Mouse (Mus musculus): ENCODE results near the gene Rtf1. TPM values are rescaled to one million over a fixed set of nuclear protein-coding genes. Genes with fewer than 3 reads are reported as not detected.

Rtf1 gene
- total RNA-seq, 2 experiments from 2014 or later, result 20.4 to 21.7 TPM

DNA sequence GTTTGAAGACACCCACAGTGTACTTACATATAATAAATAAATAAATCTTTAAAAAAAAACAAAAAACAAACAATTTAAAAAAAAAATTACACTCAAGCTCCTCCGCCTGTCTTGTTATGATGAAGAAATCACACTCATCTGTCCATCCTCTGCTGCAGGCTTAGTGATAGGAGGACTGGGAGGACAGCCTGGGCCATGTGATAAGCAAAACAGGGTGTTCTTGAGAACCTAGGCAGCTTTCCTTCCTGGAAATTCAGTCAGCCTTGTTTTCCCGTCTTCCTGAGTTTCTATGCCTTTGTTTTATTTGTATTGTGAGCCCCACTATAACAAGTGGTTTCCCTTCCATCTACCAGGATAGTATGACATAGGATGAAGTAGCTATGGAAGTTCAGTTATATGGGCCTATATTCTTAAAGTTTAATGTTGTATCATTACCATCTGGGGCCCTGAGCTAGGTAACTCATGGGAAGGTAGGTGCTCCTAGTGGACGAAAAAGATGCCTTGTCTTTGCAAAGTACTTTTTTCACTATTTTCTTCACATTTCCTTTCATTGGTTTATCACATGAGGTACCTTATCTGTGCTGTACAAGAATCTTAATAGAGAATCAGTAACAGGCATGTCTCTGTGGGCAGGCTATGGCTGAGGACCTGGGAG is 53.0 kb downstream of the Rtf1 start:
- intact Hi-C loops (cut with DNase I), result no loop called here
- DNase-seq, result no peak

DNA sequence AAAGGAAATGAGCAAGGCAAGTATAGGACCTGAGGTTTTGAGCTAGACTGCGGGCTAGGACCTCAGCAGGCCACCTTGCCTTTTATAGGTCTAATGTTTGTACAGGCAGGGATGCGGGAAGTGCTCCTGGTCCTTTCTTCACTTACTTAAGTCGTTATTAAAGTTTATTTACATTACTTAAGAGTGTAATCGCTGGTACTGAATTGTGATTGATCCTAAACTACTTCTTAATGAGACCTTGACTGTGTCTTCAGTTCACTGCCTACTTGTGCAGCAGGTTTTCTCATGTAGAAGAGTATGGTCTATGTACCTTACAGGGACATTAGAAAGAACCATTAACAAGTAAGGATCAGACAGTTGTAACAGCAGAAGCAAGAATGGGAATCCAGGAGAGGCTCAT is 55.9 kb downstream of the Rtf1 start:
- DNase-seq, result no peak
- intact Hi-C loops (cut with DNase I), result no loop called here

DNA sequence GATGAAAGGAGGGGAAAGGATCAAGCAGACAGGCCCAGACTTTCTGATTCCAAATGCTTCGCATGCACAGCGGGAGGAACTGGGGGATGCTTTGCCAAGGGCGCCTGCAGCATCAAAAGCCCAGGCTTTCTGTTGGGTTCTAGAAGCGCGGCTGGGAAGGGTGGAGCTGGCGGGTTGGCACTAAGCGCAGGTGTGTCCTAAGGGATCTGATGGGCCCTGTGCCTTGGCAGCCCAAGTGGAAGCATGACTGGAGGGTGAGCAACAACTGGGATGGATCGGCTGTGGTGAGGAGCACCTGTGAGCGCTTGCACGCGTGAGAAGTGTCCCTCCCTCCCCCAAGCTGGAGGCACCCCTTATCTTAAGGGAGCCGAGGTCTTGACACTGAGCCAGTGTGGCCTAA is 62.3 kb downstream of the Rtf1 start:
- intact Hi-C loops (cut with DNase I), result no loop called here
- DNase-seq, result no peak

DNA sequence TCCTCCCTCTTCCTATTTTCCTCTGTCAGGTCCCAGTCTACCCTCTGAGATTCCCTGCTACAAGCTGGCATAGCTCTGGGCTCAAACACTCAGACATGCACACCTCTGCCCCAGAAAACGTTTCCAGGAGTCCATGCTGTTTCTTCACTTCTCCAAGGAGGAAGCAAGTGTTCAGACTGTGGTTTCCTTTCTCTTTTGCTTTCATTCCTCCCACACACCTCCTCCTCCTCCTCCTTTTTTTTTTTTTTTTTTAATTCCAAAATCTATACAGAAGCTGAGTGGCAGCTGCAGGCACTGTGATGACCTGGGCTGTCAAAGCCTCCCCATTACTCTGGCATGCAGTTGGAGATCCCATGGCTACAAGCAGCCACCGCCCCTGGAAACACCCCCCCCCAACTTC is 65.7 kb downstream of the Rtf1 start:
- no peak for DNase-seq
- intact Hi-C loops (cut with DNase I), result no loop called here

DNA sequence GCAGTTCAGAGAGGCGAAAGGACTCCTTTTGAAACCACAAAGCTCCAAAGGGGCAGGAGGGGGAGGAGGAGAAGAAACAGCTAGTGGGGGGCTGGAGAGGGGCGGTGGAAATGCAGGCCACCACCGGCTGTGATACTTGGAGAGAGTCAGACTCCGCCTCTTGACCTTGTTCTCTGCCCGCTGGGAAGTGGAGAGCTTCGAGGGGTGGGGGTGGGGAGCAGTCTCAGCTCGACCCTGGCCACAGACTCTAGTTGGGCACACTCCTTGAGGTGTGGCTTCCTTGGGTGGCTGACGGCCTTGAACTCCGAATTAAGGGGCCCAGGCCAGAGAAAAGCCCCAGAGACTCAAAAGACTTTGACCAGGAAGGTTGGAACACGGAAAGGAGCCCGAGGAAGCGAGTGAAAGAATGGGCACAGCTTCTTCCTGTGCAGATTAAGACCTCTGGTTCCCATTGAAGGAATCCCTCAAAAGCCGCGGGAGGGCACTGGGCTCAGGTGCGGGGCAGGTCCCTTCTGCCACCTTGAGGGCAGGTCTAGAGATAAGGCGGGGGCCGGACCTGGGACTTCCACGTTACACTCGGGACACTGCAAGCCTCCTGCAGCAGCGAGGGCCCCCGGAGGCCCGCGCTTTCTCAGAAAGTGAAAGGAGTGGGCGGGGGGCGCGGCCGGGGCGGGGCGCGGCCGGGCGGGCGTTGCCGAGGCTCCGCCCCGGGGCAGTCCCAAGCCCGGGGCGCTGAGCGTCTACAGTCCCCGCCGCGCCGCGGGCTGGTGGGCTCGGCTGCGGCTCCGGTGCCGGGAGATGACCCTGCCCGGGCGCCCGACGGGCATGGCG is 66.9 kb downstream of the Rtf1 start, which contains the start of gene Itpka:
Gene Itpka (plus strand): TSS at position 757 of the 831 bp plus-strand sequence.
- peak in 1 of 2 experiments; percentile 47 for DNase-seq
- intact Hi-C loops (cut with DNase I), result no loop called here

DNA sequence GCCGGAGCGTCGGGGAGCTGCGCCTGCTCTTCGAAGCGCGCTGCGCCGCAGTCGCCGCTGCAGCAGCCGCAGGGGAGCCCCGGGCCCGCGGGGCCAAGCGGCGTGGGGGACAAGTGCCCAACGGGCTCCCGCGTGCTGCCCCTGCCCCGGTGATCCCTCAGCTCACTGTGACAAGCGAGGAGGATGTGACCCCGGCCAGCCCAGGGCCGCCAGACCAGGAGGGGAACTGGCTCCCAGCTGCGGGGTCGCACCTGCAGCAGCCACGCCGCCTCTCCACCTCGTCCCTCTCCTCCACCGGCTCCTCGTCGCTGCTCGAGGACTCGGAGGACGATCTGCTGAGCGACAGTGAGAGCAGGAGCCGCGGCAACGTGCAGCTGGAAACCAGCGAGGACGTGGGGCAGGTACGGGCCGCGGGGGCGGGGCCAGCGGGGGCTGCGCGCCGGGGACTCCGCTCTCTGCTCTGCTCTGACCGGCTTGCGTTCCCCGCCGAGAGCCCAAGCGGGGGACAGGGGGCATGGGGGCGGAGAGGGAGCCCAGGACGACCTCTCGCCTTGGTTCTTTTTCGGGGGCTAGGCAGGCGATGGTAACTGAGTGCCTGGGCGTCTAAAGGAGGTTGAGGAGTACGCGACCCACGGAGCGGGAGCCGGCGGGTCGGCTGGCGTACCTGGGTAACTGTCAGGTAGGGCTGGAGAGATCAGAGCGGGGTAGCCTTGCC is 67.8 kb downstream of the Rtf1 start:
- intact Hi-C loops (cut with DNase I), result no loop called here
- DNase-seq, result peak in 1 of 2 experiments; percentile 25

DNA sequence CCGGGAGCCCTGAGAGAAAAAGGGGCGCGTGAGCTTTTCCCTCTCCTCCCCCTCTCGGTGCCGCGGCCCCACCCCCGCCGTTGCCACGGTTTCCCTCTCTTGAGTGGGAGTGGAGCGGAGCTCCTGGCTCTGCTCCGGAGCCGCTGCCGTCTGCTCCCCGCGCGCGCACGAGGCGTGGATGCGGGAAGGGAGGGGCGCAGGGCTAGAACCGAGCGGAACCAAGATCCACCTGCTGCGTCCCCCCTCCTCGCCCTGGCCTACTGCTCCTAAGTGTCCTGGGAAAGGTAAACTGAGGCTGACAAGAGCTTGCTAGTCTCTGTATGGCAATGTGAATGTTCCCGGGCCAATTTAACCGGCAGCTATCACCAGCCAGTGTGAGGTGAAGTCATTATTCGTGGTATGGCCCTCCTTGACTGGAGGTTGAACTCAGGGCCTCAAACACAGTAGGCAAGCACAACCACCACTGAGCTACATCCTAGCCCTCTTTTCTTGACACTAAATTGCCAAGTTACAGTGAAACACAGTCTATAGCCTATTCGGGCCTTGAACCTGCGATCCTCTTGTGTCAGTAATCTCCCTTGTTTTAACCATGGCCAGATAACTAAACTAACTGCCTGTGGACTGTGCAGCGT is 68.4 kb downstream of the Rtf1 start:
- no peak for DNase-seq
- intact Hi-C loops (cut with DNase I), result no loop called here

DNA sequence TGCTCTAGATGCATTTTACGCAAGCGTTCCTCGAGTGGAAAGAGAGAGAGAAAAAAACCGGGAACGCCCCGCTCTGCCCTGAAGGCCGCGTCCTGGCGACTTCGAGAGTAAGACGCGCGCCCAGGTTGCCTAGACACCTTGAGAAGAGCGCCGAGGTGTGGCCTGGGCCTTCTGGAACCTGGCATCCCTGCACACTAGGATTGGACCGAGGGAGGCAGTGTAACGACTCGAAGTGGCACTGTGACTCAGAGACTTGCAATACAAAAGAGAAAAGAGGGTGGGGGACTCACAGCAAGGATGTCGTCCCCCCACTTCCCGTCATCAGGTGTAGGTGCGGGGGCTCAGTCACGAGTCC is 68.9 kb downstream of the Rtf1 start:
- intact Hi-C loops (cut with DNase I), result loop anchor here (2.0 kb wide), 1 partner anchor 51 kb away; no protein-coding TSS in a partner anchor

DNA sequence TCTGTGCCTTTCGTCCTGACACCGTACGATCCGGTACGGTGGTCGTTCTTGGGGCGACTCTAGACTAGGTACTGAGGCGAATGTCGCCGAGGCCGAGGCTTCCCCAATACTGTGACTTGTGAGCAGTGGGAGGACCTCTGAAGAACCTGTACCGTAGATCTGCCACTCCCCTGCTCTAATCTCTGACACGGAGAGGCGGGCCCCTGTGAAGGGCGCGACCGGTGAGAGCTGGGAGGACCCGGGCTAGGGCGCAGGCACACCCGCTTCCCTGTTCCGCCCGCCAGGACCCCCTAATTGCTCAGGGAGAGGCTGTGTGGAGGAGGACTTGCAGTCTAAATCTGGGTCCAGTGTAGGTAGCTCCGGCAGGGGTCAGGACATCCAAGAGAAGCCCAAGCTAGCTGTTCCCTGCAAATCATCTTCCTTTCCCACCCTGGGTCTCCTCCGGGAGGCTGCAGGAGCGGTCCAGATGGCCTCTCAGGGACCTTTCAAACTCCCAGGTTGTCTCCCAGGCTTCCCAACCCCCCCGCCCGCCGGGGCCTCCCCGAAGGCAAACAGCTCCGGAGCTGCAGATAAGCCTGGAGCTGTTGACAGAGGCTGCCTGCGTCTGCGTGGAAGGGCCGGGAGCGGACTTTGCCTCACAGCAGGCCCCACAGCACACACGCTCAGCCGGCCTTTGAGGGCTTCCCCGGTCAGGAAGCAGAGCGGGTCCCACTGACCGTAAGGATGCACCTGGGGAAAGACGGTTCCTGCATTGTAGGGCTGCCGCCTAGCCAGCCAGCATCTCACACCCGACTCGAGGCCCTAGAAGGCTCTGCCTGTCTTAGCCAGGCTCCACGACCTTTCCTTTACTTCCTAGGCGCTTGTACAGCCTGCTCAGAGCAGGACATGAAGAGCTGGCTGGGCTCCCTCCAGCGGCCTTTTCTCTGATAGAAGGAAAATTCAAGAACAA is 69.6 kb downstream of the Rtf1 start:
- DNase-seq, result no peak
- intact Hi-C loops (cut with DNase I), result loop anchor here (2.0 kb wide), 1 partner anchor 50 kb away; no protein-coding TSS in a partner anchor

More for the DNA sequence above, 68.9 kb downstream of the Rtf1 start:
- no peak for DNase-seq

DNA sequence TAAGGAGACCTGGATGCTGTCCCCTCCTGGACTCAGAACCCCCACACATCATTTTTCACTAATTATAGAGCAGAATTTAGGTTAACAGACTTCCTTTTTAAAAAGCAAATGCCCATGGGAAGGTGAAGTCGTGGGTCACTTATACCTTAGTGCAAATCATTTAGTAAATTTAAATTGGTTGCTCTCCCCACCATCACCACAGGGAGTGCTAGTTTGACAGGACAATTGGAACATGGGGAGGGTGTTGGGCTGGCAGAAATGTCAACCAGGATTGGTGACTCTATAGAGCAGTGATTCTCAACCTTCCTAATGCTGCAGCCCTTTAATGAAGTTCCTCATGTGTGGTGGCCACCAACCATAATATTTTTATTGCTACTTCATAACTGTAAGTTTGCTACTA is 70.4 kb downstream of the Rtf1 start:
- intact Hi-C loops (cut with DNase I), result loop anchor here (2.0 kb wide), 1 partner anchor 50 kb away; no protein-coding TSS in a partner anchor
- no peak for DNase-seq

DNA sequence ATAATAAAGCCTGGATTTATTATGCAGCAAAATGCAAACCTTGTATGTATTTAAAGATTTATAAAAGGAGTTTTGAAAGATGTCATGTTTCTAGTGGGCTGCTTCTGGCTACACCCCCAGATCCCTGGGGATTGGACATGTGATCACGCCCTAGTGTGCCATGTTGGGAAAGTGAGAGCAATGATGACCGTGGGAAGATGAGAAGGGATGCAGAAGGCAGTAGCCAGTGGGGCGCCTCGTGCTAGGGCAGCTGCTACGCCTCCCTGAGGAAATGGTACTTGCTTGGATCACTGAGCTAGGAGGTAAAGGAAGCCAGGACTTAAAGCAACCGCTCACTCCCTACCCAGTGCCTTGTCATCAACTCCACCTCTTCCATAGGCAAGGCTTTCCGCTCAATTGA is 72.7 kb downstream of the Rtf1 start:
- no peak for DNase-seq
- intact Hi-C loops (cut with DNase I), result no loop called here

DNA sequence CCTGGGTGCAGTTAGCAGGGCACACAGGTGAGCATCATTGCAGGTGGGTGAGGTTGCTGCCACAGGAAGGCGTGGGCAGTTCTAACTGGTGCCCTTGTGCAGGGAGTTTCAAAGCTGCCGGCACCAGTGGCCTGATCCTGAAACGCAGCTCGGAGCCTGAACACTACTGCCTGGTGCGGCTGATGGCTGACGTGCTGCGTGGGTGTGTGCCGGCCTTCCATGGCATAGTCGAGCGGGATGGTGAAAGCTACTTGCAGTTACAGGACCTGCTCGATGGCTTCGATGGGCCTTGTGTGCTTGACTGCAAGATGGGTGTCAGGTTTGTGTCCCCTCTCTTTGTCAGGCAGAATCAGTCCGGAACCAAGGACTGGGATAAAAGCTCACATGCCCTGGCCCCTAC is 74.4 kb downstream of the Rtf1 start:
- intact Hi-C loops (cut with DNase I), result no loop called here
- no peak for DNase-seq

DNA sequence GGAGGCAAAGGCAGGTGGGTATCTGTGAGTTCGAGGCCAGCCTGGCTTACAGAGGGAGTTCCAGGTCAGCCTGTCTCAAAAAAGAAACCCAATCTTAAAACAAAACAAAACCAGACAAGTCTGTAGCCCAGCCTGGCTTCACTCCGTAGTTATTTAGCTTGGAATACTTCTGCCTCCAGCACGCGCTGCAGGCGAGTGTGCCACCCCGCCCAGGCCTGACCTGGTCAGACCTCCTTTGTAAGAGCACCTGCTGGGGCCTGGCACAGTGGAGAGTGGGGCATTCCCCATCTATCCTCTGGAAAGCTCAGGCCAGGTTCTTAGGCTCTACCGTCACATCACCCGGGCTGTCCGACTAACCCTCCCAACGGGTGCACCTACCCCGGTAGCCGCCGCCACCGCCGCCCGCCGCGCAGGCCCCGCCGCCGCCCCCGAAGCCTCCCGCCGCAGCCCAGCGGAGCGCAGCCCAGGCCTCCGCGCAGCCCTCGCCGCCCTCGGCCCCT is 82.8 kb downstream of the Rtf1 start:
- DNase-seq, result no peak
- intact Hi-C loops (cut with DNase I), result no loop called here

DNA sequence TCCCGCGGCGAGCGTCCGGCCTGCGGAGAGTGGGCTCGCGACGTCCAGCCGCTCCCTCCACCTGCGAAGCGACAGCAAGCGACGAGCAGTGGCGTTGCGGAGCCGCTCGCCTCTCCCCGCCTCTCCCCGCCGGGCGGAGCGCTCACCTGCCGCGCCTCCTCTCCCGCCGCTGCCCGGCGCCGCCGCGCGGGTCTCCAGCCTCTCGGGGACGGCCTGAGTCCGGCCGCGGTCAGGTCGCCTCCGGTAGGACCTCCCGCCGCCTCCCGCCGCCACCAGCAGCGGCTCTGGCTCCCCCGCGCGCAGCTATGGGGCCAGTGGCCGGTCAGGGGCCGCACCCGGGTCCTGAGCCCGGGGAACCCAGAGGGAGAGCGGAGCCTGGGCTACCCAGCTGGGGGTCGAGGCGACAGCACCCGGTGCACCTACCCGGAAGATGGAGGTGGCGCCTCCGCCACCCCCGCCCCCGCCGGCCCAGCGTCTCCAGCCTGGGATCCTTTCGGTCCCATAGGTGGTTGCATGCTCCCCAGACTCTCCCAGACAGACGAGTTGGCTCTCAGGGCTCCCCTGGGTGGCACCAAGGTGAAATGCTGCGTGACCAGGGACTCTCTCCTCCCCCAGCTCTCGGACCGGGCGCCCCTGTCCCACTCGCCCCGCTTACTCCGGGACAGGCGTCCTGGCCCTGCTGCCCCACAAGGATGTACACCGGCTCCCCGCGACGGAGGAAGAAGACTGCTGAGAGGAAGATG is 83.4 kb downstream of the Rtf1 start:
- intact Hi-C loops (cut with DNase I), result no loop called here
- no peak for DNase-seq

DNA sequence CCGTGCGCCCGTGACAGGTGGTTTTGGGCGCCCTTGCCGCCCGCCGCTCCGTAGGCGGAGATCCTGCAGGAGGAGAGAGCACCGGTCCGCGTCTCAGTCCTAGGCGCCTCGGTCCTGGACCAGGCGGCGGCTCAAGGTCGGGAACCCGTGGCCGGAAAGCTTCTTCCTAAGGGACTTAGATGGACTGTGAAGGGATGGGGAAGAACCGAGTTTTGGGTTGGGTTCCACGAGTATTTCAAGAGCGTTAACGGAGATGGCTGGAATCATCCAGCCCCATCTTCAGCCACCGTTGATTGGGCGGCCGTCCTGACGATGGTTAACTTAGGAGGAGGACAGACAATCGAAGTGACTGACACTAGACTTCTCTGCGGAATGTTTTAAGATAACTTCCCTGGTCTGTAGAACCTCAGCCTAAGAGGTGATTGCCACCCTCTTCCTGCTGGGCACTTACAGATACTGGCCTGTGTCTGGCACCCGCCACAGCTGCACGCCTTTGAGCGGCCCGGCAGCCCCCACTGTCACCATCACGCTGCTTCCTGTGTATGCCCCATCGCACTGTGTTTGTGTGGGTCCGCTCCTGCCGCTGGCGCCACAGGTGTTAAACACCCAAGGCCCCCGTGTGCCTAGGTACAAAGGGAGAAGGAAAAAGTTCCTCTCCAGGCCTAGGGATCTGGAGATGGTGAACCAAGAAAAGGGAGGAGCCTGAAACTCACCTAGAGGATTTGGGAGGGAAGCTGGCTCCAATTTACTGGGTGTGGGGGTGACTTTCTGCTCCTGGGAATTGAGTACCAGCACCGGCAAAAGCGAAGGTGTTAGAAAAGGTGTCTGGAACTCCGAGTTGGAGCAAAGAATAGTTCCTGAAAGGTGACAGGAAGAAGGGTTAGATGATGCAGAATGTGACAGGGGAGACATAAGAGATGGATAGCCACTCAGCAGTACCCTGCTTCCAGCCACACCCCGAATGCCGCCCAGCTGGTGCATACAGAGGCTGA is 84.3 kb downstream of the Rtf1 start:
- no peak for DNase-seq
- intact Hi-C loops (cut with DNase I), result no loop called here

DNA sequence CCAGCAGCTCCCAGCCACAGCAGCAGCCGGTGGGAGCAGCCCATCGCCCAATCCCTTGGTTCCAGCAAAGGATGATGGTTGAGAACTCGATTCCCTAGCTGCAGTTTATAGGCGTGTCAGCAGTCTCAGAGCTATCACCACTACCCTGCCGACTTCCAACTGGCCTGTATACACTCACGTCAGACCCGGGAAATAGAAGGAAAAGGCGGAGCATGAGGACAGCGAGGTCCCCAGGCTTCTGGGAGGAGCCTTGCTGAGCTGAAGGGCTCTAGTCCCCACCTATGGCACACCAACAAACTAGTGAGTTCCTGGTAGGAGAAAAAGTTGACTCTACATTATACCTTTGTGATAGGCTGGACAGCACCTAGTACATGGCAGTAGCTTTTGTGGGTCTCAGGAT is 85.4 kb downstream of the Rtf1 start, which contains the start of gene Ltk:
Gene Ltk (minus strand): TSS at position 181 of the 400 bp plus-strand sequence.
- no peak for DNase-seq
- intact Hi-C loops (cut with DNase I), result no loop called here

DNA sequence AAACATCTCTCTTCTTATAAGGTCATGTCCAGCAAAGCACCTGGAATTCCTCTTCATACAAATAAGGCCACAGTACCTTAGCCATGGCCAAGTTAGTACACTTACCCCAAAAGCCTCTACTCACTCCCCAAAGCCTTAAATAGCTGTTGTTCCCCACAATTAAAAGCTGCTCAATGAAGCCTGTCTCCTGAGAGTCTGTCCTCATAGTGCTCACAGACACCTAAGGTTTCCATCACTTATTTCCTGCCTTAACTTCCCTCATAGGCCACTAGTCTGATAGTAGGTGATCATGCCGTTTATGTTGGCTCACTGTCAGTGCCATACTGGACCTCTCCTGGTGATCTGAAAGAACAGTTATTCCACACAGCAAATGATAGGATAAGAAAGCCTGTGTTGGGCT is 87.4 kb downstream of the Rtf1 start:
- no peak for DNase-seq
- intact Hi-C loops (cut with DNase I), result no loop called here

DNA sequence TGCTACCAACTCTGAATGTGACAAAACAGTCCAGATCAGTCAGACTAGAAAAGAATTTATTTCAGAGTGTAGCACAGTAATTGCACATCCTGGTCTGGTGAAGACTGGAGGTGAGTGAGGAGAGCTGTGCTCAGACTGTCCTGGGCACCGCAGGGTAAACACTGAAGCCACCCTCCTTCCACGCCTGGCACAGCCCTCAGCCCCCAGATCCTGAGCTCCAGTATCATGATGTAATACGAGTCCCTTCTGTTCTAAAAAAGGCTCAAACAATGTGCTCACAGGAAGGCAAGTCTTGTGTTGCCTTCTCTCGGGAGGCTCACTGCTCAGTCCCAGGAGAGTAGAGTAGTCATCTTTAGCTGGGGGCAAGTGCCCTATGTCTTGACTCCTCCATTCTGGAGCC is 89.1 kb downstream of the Rtf1 start:
- intact Hi-C loops (cut with DNase I), result no loop called here
- no peak for DNase-seq

All from gastrocnemius, postnatal 36 days (tissue).